ENCODE assay signal across 9 mouse cellular contexts in the genomic region with DNA sequence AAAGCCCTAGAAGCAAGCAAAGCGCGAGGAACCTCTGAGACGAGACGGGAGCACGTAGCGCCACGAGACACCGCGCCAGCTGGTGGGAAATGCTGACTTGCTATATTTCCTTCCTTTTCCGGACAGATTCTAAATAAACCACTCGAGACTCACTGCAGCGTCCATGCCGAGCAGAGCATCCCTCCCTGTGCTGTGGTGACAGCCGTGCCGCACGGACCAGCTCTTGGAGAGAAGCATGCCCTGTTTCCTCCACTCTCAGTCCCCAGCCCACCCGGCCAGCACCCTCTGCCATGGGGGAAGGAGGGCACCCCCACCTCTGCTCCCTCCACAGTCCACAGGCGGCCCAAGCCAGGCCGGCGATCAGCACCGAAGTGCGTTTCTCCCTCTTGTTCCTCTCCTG. TPM values are rescaled to one million over a fixed set of nuclear protein-coding genes. Genes with fewer than 3 reads are reported as not detected.
DNase-seq lines count a peak whose midpoint lies in the region; ATAC-seq lines count a peak whose summit lies in the region.
"Had no signal": no experiment of that assay in that cellular context is flagged by ENCODE, and none has a peak within 500 bp of the region (broad histone marks: within the 10 kb centered on the region; RNA-seq: fewer than 3 reads in every experiment).

No protein-coding gene starts in this region.

- ATAC-seq in hindbrain, embryonic 13.5 days (ENCODE audit: low FRiP score), result peak; percentile 43; the same call in 1 of the 2 replicates
- ATAC-seq in hindbrain, embryonic 14.5 days (ENCODE audit: low FRiP score), result no peak
- no peak for ATAC-seq in stomach, embryonic 15.5 days (ENCODE audit: insufficient read depth, low FRiP score, low read depth)

- no peaks in the 10 kb centered on the region for H3K9me3 ChIP-seq in hindbrain, embryonic 13.5 days
- H3K9me3 ChIP-seq in hindbrain, embryonic 14.5 days (ENCODE audit: control insufficient read depth, low read length), result no peaks in the 10 kb centered on the region
- no peaks in the 10 kb centered on the region for H3K9me3 ChIP-seq in stomach, embryonic 15.5 days

- no peak overlapping the region for H3K4me3 ChIP-seq in hindbrain, embryonic 13.5 days
- no peak overlapping the region for H3K4me3 ChIP-seq in hindbrain, embryonic 14.5 days (replicated peaks; ENCODE audit: low read length)
- H3K4me3 ChIP-seq in stomach, embryonic 15.5 days (replicated peaks), result no peak overlapping the region
- H3K4me3 ChIP-seq: heart, adult 2 months had no signal

- no peaks in the 10 kb centered on the region for H3K27me3 ChIP-seq in hindbrain, embryonic 13.5 days
- no peaks in the 10 kb centered on the region for H3K27me3 ChIP-seq in hindbrain, embryonic 14.5 days (ENCODE audit: control insufficient read depth, insufficient read depth, low read length)
- H3K27me3 ChIP-seq in stomach, embryonic 15.5 days (replicated peaks), result 0 out of 2 replicates have a peak, but pooled peaks cover 3% of the 10 kb centered on the region

- DNase-seq in cerebellum, adult 18-20 months, result peak; percentile 49 to 52
- no peak for DNase-seq in cerebellum, postnatal 14 days
- DNase-seq in hindbrain, embryonic 14.5 days (ENCODE audit: low spot score), result no peak
- DNase-seq in right cerebral cortex, postnatal 10 days (ENCODE audit: low spot score in 2 of 2), result peak; percentile 51 to 52
- DNase-seq in right cerebral cortex, postnatal 25 days, result no peak
- DNase-seq in embryo, embryonic 11 days, result no peak

- 0 out of 2 replicates have a peak, but pooled peaks cover 4% of the 10 kb centered on the region for H3K4me1 ChIP-seq in hindbrain, embryonic 13.5 days (replicated peaks)
- 0 out of 2 replicates have a peak, but pooled peaks cover 3% of the 10 kb centered on the region for H3K4me1 ChIP-seq in hindbrain, embryonic 14.5 days (replicated peaks; ENCODE audit: control insufficient read depth, insufficient read depth, low read length)
- no peaks in the 10 kb centered on the region for H3K4me1 ChIP-seq in stomach, embryonic 15.5 days

- H3K27ac ChIP-seq in hindbrain, embryonic 13.5 days, result no peak overlapping the region
- H3K27ac ChIP-seq in hindbrain, embryonic 14.5 days, result no peak overlapping the region
- no peak overlapping the region for H3K27ac ChIP-seq in stomach, embryonic 15.5 days
- H3K27ac ChIP-seq: heart, adult 2 months had no signal

- no peak overlapping the region for H3K4me2 ChIP-seq in hindbrain, embryonic 13.5 days
- H3K4me2 ChIP-seq in hindbrain, embryonic 14.5 days (replicated peaks), result no peak overlapping the region
- H3K4me2 ChIP-seq in stomach, embryonic 15.5 days, result peak overlapping the region; percentile 22; the same call in 1 of the 2 replicates

- no peaks in the 10 kb centered on the region for H3K36me3 ChIP-seq in hindbrain, embryonic 13.5 days
- no peaks in the 10 kb centered on the region for H3K36me3 ChIP-seq in hindbrain, embryonic 14.5 days (replicated peaks; ENCODE audit: control insufficient read depth, insufficient read depth)
- H3K36me3 ChIP-seq in stomach, embryonic 15.5 days, result no peaks in the 10 kb centered on the region

- WGBS in hindbrain, embryonic 13.5 days, result 82% methylated on average over 22 of the region's 22 CpGs
- 87% methylated on average over 22 of the region's 22 CpGs for WGBS in hindbrain, embryonic 14.5 days
- WGBS in stomach, embryonic 15.5 days, result 60% methylated on average over 22 of the region's 22 CpGs

- no peak overlapping the region for H3K9ac ChIP-seq in hindbrain, embryonic 13.5 days
- no peak overlapping the region for H3K9ac ChIP-seq in hindbrain, embryonic 14.5 days
- H3K9ac ChIP-seq in stomach, embryonic 15.5 days, result no peak overlapping the region

RNA-seq across cellular contexts. Expression of a gene that starts 33.9 kb away (rescaled TPM):
- 2.5 and 3.2 TPM in 2 replicates for polyA plus RNA-seq in hindbrain, embryonic 13.5 days (2015; fragmentation: Nextera tagmentation; extraction: Ambion mirVana)
- 11.3 and 11.5 TPM in 2 replicates for polyA plus RNA-seq in hindbrain, embryonic 14.5 days (2014; fragmentation: Nextera tagmentation; extraction: Ambion mirVana)
- 2.8 and 5.0 TPM in 2 replicates for polyA plus RNA-seq in stomach, embryonic 15.5 days (2015; fragmentation: Nextera tagmentation; extraction: Ambion mirVana)

Comparison
In these comparisons a context has a peak if more than half of its experiments do, and no peak if none do; other contexts are left out.
1. DNase-seq: peak in cerebellum, adult 18-20 months (2 of 2) and right cerebral cortex, postnatal 10 days (2 of 2); none in cerebellum, postnatal 14 days (0 of 2), hindbrain, embryonic 14.5 days (single experiment), right cerebral cortex, postnatal 25 days (single experiment) and embryo, embryonic 11 days (single experiment).